Mouse (Mus musculus): ENCODE data around the gene Glyr1. TPM values are rescaled to one million over a fixed set of nuclear protein-coding genes. Genes with fewer than 3 reads are reported as not detected.

Gene Glyr1
- total RNA-seq, 2 experiments from 2014 or later: 44.2 to 45.6 TPM

DNA sequence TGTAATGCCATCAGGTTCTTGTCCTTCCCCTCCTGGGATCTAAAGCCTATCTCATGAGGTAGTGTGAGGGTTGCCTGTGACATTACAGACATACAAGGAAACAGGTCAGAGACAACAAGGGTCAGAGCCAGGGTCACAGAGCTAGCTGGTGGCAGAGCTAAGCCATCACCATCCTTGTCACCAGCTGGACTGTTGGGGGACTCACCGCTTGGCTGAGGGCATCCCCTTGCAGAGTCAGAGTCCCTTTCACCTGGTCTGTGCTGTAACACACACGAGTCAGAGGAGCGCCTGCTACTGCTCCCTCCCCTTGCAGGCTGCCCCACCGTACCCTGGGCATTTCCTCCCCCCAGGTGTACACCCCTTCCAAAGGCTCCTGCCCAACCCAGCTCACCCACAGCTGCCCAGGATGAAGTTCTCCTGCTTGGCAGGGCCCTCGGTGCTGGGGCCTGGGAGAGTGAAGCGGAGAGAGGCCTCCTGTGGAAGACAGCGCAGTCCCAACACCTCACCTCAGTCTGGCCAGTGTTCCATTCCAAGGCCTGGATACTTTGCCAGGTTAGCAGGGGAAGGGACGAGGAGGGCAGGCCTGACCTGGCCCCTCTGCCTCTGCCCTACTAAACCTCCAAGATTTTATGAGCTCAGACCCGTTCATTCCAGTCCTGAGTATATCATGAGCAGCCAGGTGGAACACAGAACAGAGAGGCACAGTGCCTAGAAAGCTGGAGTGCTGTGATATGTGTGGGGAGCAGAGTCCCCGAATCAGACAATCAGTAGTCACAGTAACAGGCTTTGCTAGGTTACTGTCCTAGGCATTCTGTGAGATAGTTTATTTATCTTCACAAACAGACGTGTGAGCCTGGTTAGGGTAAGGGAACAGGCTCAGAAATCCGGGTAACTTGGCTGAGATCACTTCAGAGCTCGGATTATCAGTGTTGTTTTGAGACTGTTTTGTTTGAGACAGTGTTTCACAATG is 37.3 kb downstream of the Glyr1 start:
- no peak for DNase-seq

DNA sequence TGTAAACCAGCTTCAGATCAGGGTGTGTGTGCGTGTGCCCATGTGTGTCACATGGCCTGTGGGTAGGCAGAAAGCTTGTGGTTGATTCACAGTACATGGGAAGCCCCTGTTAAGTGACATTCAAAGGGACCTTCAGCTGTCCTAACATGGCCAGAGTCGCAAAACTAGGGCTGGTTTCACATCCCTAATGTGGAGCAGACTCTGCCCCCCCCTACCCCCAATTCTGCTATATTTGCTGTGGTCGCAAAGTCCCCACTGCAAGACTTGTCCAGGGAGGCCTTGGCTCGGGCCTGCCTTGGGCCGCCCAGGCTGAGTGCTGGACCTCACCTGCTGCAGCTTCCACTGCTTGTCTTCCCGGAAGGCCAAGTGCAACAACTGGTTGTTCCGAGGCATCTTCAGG is 38.4 kb downstream of the Glyr1 start:
- no peak for DNase-seq

- no peak for DNase-seq
These were observed 39.2 kb downstream of the Glyr1 start for GRCm38 (mm10) chr16:5010371-5010935.

DNA sequence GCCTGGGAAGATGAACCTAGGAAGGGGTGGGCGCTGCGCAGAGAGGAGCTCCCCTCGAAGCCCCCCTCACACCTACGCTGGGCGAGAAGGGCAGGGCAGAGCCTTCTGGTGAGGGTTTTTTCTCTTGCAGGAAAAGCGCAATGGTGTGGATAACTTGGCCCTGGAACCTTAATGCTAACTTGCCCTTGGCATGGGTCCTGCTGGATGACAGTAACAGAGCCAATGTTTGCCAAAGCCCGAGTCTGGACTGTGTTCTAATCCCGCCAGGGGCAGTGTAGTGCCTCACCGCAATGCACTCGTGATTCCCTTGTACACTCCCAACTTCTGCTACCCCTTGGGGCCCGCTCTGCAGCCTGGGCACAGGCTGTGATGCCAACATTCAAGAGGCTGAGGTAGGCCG is 41.6 kb downstream of the Glyr1 start:
- DNase-seq: no peak

- DNase-seq: no peak
These were observed 42.2 kb downstream of the Glyr1 start for GRCm38 (mm10) chr16:5007492-5007891.

DNA sequence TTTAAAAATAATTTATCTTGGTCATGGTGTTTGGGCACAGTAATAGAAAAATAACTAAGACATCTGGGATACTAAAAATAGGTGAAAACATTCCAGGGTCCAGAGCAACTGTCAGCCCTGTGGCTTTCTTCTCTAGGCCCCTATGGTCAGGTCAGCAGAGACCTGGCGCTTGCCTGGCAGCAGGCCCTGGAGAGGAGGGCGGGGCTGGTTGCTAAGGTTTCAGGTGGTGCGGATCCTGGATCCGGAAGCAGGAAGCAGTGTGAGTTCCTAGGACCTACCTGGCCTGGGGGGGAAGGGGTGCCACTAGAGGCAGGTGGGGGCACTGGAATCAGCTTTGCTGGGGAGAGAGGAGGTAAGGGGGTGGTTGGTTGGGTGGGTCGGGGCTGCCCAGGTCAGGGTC is 42.6 kb downstream of the Glyr1 start, which contains the start of gene Smim22:
Gene Smim22 (plus strand): TSS at position 222 of the 400 bp plus-strand sequence.
- DNase-seq: no peak

GRCm38 (mm10) chr16:5000611-5001010 is 49.1 kb downstream of the Glyr1 start:
- DNase-seq: no peak

DNA sequence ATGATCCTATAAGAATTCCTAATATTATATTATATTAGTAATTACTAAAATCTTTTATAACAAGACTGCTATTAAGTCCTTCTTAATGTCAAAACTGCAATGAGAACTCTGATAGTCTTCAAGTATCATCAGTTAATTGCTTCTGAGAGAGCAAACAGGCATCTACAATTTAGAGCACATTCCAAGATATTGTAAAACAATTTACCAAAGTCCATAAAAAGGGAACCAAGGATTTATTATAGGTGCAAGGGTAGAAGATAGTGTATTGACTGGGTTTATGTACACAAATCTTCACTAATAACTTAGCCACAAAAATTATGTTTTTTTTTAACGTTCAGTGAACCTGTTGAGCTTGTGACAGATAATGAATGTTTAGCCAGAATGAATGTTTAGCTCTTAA is 50.7 kb downstream of the Glyr1 start:
- DNase-seq: no peak

DNA sequence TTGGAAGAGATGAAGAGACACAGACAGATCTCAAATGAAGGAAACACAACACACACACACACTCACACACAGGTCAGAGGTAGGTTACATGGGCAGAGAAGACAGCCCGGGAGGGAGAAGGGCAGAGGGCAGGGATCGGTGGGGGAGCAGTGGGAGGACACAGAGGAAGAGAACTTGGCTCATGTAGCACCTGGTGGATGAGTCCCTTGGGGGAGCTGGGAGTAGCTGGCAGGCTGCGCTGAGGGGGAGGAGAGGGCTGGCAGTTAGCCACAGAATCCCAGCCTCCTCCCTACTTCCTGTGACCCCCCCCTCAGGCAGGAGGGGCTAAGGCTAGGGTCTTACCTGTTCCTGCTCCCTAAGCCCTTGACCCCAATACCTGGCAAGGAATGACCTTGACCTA is 52.1 kb downstream of the Glyr1 start, which contains the start of gene Sept12:
Gene Sept12 (minus strand): TSS at position 300 of the 400 bp plus-strand sequence.
- DNase-seq: no peak

GRCm38 (mm10) chr16:4993276-4993675 is 56.4 kb downstream of the Glyr1 start:
- no peak for DNase-seq

DNA sequence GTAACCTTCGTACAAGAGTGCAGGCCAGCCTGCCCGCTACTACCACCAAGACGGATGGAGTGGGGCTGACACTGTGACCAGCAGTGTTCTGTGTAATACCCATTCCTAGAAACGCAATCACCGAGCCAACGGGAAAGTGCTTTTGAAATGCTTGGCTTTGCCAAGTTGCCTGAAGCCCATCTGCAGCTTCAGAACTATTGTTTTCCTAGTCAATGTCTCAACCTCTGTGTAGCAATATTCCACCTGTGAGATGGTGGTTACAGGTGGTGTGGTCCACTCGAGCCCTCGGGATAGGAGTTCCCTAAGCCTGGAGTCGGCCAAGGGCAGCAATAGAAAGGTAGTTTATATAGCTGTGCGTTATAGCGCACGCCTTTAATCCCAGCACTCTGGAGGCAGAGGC is 64.9 kb downstream of the Glyr1 start:
- DNase-seq: no peak

GRCm38 (mm10) chr16:4979755-4980380 is 69.8 kb downstream of the Glyr1 start:
- no peak for DNase-seq

DNA sequence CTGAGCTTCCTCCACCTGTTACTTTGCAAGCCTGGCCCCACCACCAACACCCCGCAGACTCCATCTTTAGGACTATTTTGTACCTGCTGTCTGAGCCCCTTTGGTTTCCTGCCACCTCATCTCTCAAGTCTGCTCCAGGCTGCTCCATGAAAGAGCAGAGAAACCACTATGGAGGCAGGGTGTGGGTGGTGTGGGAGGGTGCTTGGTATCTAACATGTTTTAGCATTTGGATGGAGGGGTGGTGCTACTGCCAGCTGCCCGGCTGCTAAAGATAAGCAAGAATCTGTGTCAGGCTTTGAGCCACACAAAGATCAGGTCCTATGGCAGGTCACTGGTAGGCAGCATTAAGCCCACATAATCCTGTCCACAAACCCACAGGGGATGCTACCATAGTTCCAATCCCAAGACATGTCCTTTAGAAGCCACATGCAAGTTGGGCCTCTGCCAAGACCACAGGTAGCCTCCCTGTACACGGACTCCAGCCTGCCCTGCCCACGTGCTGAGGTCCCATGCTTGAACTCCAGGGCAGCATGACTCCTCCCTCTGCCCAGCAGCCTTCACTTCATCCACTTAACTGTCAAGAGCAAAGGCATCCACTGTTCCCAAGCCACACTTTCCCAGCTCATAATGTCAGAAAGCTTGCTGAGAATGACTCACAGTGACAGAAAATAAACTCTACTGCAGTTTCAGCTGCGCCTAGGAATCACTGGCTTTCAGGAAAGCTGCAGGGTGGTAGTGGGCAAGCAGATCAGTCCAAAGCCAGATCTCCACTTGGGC is 71.2 kb downstream of the Glyr1 start:
- no peak for DNase-seq

DNA sequence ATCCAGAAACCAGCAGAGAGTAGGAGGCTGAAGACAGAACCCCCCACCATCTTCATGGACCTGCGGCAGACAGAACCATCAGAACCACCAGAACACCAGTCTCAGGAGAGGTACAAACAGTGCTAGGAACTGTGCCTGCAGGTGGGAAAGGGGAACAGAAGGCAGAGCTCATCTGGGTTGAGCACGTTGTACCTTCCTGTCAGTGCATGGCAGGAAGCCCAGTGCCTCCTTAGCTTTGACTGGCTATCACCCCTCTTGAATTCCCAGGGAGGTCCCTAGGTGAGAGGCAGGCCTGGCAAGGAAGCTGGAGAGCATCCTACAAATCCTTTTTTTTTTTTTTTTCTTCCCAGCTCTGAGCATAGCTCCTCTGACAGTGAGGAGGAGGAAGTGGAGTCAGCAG is 73.5 kb downstream of the Glyr1 start:
- DNase-seq: no peak

GRCm38 (mm10) chr16:4974521-4974920 is 75.1 kb downstream of the Glyr1 start:
- DNase-seq: no peak

DNA sequence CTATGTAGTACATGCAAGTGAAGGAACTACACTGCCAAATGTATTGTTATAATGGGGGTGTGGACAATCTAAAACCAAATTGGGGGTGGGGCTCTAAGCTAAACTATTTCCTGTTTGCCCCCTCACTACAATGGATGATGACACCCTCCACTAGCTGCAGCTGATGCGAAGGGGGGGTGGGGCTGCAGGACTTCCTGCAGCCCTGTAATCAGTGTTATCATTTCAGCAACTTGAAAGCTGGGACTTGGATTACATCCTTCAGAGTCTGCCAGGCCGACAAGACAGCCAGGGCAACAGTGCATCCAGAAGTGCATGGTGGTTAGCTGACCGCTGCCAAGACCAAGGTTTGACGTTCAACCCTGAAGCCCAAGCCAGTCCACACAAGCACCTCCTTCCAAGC is 78.0 kb downstream of the Glyr1 start:
- no peak for DNase-seq

DNA sequence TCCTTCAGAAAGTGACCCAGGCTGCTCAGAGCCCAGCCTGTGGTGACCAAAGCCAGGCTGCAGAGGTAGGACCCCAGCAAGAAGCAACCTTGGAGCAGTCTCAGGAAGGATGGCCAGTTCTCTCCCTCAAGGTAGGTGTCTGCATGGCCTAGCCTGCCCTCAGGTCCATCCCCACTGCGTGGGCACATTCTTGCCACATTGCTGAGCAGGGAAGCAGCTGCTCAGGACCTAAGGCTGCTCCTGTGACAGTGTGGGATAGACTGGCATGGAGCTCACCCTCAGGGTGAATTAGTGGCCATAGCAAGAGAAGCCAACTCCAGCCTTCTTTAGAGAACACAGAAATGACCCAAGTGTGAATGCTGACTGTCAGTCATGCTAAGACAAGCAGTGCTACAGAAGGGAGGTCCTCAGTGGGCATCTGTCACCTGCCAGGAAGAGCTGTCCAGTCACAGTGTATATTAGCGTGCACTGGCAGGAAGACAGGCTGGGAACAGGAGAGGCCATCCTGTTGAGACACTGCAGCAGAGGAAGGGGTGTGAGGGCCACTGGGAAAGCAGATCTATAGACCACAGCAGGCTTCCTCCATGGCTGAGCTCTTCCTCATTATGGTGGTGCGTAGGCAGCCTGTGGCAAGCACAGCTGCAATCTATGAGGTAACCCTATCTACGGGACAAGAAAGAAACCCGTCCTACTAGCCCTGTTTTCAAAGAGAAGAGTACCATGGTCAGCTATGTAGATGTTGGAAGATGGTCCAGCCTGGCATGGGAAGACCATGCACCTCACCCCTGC is 80.4 kb downstream of the Glyr1 start:
- DNase-seq: no peak

GRCm38 (mm10) chr16:4968426-4968825 is 81.2 kb downstream of the Glyr1 start:
- no peak for DNase-seq

GRCm38 (mm10) chr16:4965392-4966129 is 84.1 kb downstream of the Glyr1 start:
- DNase-seq: no peak

- DNase-seq: no peak
These were observed 84.8 kb downstream of the Glyr1 start for GRCm38 (mm10) chr16:4964731-4965391.

Data from gastrocnemius, postnatal 10 days (tissue).